Mouse (Mus musculus) cerebellum, adult (tissue): ENCODE data around the gene Clba1.
A peak's percentile ranks its signal among the peaks of the same experiment; 100 is the strongest.

ENCODE experiments used
- ATAC-seq: cut with Nextera tagmentation; 2 replicates; pipeline ENCODE4 v1.9.2; 2017; ENCODE audit warnings: mild to moderate bottlenecking, moderate library complexity, mixed read lengths; ENCODE audit not compliant: insufficient number of reproducible peaks, low FRiP score, low TSS enrichment

Clba1 gene

DNA sequence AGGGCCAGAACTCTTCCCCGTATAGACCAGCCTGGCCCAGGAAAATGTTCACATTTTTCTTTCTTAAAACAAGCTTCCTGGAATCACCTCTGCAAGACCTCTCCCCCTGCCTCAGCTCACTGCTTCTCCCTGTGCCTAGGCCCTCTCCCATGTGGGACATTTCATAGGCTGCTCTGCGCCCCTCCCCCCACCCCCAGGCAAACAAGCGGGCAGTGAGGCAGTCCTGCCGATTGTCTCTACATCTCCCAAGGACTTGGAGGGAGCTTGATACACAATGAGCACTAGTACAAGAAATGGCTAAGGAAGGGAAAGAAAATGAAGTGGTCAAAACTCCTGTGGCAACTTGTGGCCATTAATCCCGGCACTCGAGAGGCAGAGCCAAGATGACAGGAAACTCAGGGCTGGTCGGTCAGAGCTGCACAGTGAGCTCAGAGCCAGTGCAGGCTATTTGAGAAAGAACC is 14.4 kb upstream of the Clba1 start:
- no peak for ATAC-seq

DNA sequence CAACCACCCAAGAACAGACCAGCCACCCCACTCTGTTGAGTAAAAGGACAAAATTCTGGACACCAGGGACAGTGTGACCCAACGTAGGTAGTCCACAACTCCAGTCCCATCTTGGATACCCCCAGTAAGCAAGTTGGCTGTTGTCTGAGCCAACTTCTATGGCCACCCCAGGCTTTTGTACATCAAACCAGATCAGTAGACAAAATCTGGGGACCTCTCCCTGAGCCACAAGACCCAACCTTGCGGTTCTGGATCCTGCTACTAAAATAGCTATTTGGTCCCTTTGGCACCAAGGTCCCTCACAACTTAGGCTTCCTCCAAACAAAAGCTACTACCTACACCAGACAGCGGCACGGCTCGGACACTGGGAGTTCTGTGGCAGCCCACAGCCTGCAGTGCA is 13.7 kb upstream of the Clba1 start:
- no peak for ATAC-seq

DNA sequence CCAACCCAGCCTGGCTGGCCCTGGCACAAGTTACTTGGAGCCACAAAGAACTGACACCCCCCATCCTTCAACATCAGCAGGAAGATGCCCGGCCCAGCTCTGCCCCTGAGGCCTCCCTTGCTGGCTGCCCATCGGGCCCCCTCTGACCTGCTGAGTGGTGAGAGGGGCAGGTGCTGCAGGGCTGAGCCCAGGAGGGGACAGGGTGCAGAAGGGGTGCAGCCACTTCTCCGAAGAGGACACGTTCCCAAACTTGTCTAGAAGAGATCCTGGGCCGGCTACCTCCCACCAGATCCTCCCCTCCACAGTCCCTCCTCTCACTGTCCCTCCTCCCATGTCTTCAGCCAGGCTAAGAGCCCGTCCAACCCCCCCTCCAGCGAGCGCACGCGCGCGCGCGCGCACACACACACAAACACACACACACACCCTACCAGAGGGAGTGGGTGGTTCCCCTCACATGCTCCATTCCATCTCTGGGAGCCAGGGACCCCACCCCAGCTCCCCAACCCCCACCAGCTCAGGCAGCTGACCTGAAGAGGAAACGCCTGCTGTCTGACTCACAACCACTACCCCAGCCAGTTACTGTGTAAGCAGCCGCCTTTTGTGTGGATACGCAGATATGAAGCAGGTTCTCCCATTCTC is 13.2 kb upstream of the Clba1 start:
- ATAC-seq = no peak

DNA sequence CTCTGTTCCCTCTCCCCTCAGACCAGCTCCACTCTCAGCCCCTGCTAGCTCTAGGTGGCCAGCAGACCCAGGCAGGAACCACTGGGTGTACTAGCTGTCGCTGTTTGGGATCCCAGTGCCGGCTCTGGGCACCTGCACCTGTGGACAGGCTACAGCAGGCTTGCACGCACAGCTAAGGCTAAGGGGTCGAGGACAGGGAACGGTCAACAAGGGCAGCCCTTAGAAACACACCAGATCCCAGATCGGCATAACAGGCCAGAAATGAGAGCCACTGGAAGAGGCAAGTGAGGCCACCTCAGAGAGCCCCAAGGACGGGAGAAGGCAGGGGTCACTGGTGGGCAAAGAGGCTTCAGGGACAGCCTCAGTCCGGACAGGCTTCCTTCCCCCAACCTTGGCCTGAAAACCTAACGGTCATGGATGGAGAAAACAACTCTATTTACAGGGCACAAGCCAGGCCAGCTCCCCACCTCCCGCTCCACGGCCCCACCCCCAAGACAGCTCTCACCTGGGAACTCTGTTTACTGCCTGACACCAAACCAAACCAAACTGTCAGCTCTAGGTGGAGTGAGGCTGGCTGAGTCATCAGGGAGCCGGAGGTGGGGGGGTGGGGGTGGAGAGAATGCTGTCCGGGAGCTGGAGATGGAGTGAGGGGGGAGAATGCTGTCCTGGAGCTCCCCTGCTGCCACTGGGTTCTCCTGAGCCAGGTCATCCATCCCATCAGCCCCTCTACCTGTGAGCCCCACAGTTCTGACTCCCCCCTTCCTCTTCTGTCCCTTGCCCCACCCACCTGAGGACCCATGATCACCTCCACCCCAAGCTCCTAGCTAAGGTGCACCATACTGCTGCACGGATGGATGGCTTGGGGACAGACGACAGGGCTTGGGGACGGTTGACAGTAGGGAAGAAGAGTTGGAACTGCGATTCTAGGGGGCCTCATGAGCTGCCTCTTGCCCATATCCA is 11.9 kb upstream of the Clba1 start:
- ATAC-seq = no peak

DNA sequence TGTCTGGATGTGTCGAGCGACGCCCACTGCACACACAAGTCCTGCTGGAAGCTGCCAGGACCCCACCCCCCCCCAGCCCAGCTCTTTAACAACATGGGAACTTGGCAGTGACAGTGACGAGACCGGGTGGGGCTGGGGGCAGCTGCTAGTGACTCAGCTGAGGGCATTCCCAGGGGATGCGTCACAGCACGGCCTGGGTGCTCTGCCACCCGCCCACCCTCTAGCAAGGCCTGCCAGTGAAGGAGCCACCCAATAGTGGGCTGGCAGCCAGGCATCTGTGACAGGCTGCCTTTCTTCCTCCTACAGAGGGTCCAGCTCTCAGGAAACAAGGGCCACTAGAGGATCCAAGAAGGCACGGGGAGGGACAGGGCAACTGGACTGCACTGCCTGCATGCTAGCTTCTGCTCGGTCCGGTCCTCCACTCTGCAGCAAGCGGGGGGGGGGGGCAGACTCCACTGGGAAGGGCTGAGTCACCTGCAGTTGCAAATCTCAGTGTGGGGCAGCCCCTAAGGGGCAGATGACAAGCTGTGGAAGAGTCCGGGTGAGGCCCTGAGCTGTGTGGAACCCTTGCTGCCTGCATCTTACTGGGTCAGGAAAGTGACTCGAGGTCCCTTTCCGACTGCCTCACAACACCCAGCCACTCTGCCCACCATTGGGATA is 10.9 kb upstream of the Clba1 start:
- no peak for ATAC-seq

DNA sequence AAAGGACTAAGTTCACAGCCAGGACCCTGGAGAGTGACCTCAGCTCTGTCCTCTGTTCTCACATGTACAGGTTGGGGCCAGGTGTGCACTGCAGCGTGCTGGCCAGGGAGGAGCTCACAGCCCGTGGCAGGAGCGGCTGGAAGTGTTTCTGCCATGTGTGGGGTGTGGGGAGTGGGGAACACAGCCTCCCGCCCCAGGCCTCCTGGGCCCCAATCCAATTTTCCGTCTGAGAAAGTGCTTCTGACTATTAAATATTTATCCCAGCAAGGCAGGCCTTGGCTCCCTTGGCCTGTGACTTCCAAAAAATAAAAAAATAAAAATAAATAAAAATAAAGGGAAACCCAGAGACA is 10.4 kb upstream of the Clba1 start:
- no peak for ATAC-seq

DNA sequence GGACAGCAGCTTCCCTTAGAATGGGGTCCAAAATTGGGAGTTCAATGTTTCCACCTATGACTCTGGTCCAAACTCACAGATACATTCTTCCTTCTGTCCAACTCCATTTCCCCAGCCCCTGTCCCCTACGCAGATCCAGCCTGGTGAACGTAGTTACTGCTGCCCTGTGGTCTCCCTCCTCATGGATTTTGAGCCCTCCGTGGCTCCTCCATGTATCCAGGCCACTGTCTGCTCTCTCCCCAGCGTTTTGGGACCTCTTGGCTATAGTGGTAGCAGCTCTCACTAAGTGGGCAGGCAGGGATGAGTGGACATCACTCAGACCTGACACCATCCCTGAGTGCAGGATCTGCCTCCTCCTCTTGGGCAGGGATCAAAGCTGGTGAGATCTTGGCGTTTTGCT is 10.0 kb upstream of the Clba1 start:
- no peak for ATAC-seq

DNA sequence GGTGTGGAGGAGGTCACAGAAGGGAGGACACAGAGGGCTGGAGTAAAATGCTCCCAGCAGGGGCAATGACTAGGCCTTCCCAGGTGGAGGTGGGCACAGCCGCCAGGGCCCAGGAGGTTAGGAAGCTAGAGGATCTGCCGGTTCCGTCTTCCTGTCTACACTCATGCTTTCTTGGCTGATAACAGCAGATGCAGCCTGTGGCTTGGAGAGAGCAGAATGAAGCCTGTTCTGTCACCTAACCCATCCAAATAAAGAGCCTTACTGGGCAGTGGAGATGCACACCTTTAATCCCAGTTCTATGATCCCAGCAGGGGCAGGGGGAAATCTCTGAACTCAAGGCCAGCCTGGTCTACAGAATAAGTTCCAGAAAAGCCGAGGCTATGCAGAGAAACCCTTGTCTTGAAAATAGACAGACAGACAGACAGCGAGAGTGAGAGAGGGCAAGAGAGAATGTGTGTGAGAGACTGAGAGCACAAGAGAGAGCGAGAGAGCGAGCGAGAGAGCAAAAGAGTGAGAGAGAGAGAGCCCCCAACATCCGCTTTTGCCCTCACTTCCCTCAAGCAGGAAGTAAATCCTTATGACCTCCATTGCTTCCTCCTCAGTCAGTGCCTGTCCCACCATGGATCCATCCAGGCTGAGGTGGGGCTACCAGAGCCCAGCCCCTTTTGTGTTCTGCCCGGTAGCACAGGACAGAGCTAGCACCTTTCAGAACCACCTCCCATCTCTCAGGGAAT is 9.3 kb upstream of the Clba1 start:
- no peak for ATAC-seq

DNA sequence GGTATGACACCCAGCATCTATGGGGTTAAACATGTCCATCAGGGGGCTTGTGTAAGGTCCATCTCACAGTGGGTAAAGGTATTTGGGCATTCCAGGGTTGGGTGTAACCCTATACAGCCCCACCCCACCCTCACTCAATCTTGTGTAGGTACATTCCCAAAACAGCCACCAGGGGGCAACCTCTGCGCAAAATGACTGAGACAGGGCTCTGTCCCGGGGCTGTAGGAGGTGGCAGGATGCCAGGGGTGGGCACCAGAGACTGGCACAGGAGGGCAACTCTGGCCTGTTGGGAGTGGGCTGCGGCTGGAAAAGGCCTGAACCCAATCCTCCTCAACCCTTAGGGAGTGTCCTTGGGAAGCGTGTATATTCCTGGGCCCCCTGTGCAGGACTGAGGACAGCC is 8.3 kb upstream of the Clba1 start:
- no peak for ATAC-seq

DNA sequence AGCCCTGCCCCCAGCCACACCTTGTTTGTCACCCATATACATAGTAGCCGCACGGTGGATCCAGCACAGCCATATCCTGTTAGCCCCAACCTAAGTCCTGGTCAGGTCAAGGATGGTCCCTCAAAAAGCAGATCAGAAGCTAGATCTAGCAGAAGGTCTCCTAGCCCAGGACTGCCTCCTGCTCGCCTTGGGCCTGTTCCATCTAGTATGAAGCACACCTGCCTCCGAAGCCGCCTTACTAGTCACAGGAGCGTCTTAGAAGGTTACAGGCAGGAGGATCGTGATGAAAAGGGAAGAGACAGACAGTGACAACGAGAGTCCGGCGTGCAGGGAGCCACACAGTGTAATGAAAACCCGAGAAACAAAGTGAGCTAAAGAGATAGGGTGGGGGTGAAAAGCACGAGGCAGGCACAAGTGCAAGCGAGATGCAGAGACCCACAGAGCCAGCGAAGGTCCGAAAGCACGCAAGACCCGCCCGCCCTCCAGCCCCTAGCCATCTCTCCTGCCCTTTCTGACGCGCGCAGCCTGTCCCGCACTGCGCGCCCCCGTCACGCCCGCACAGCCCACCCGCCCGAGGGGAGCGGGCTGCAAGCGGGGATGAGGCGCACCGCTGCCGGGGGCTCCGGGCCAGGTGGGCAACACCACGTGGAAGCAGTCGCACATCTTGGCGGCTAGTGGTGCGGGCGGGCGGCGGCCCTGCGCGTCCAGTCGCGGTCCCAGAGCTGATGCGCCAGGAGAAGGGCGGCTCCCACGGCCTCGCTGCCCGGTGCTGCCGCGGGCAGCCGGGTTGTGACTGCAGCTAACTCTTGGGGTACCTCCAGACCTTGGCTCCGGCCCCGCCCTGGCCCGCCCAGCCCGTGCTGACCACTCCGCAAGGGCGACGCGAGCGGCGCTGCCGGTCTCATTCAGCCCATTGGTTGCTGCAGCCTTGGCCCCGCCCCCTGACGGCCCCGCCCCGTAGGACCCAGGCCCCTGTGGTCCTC is 6.6 kb upstream of the Clba1 start, which contains the start of gene Ahnak2:
Gene Ahnak2 (minus strand): TSS at position 794 of the 983 bp plus-strand sequence.
- ATAC-seq = no peak

DNA sequence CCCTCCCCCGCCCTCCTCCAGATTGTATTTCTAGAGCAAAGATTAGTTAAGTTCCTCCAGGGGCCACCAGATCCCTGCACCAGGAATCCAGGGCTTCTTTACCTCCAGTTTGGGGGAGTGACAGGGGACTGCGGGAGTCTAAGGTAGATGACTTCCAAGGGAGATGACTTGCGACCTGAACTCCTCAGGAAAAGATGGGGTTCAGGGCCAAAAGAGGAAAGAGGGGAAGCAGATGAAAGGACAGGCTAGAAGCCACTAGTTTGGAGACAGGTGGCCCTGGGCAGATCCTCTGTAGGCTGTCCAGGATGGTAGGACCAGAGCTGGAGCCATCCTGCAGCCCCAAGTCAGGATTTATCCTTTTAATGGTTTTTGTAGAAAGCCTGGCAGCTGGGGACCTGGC is 5.8 kb upstream of the Clba1 start:
- ATAC-seq = no peak

DNA sequence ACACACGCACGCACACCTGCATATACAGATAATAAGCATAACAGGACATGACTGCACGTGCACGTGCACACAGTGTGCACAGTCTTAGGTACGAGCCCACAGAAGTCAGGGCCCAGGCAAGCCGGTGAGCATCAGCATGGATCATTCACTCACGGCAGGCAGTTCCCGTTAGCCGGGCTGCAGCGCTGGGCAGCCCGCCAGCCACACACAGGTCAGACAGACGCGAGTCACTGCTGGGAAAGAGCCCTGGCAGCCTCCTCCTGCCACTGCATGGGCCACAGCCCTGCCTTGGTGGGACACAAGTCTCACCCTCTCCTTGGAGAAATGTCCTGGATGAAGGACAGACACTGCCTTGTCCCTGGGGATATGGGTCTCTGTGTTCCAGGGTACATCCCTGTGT is 4.7 kb upstream of the Clba1 start:
- ATAC-seq = no peak

DNA sequence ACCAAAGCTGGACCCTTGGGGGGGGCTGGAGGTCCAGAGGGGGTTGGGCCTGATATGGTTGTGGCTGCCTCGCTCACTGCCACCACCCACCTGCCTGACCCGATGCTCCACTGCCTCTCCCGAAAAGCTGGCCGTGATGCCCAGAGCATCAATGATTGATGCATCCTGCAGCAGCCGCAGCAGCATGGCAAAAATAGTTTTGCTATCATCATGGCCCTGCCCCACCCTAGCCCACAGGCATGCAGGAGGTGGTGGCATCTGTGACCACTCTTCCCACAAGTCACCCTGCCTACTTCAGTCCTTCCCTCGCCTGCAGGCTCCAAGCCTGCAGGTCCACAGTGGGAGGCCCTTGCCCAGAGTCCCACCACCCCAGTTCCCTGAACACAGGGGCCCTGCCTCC is 2.7 kb upstream of the Clba1 start:
- no peak for ATAC-seq

DNA sequence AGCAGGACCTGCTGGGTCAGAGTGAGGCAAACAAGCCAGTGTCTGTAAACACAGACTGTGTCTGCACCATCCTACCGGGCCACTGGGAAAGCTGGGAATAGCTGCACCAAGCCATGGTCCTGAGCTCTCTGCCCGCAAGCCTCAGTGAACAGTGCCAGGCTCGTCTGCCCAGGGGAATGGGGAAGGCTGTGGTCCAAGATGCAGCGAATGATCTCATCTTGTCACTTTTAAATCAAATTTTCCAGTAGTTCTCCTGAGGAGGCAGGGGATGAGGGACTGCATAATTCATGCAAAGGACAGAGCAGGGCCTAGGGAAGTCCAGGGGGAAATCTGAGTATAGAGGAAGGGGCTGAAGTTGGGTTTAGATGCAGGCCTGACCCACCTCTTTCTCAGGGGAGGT is 941 bp upstream of the Clba1 start:
- no peak for ATAC-seq

DNA sequence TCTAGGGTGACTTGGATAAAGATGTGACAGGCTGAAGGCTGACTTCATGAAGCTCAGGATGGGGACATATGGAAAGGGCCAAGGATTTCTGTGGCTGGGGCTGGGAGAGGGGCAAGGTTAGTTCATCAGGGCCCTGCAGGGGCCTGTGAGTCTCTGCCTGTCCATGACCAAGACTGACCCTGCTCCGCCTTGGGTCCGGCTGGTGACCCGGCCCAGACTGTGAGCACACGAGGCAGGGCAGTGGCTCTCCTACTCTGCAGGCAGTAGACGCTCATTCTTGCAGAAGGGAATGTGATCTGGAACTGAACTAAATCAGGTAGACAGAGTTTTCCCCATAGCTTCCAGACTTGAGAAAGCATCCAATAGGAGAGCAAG is 538 bp upstream of the Clba1 start:
- ATAC-seq = peak; percentile 12; the same call in 1 of the 2 replicates

DNA sequence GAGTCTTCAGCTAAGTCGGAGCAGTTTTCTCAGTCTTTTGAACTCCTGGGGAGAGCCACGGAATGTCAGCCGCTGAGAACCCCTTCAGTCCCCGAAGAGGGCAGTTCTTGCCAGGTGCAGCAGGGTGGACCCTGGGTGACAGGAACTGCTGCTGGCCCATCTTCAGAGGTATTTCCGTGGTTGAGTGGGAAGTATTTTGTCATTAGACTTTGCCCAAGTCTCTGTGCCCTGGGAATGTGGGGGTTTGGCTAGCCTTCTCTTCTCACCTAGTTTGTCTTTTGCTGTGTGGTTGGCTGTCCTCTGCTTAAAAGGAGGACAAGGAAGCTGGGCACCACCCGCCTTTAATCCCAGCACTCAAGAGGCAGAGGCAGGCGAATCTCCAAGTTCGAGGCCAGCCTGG is 904 bp downstream of the Clba1 start:
- no peak for ATAC-seq

DNA sequence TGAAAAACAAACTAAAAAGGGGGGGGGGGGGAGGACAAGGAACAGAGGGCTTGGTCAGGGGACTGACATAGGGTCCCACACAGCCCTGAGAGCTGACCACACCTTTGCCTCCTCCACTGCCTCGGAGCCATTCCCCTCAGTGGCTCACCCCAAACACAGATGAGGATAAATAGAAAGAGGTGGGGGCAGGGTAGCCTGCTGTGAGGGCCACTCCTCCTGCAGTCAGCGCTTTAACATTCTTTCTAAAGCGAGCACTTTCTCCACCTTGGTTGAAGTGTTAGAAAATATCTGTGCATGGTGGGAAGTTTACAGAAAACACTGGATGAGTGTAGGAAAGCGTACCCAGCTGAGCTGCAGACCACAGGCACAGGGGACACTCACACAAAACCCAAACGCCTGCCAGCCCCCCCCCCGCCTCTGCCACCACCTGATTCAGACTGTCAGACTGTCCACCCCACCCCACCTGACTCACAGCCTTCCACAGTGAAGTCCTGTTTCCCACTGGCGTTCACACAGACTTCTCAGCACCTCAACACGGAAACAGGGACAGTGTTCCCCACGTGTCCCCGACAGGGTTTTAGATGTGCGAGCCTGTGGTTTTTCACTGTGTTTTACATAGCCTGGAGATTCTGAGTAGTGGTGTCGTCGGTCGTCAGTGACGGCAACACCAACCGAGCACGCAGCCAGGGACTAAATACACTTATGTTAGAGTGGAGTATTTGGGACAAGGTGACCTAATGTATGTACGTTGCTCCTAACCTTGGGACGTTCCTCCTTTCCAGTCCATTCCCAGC is 1.6 kb downstream of the Clba1 start:
- no peak for ATAC-seq

DNA sequence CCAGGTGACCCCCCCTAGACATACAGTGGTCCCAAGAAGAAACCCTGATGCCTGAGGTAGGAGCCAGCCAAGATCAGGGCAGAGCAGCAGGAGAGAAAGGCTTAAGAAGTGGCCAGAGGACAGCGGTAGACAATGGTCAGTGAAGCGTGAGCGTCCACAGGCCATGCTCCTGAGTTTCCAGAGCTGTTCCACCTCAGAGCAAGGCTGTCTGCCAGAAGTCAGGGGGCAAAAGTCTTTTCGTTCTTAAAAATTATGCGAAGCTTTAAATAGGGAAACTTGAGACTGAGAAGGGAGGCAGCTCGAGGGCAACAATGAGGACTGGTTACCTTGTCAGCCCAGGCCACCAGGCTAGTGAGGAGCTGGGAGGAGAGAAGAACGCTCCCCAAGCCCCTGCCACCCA is 4.6 kb downstream of the Clba1 start:
- no peak for ATAC-seq
